Mouse (Mus musculus) embryo, embryonic 10.5 days (tissue): ENCODE data around the gene Ofd1.
A peak's percentile ranks its signal among the peaks of the same experiment; 100 is the strongest.

Experiments
- DNase-seq: peaks from one replicate; pipeline ENCODE4 v3.0.0-alpha.2; 2015; ENCODE audit warnings: low spot score

Gene Ofd1

GRCm38 (mm10) chrX:166359927-166360440, 80.5 kb downstream of the Ofd1 start:
- no peak for DNase-seq

- no peak for DNase-seq
These were observed 81.5 kb downstream of the Ofd1 start for GRCm38 (mm10) chrX:166358955-166359354.

- DNase-seq: no peak
These were observed 84.2 kb downstream of the Ofd1 start for GRCm38 (mm10) chrX:166356276-166356675.

- no peak for DNase-seq
These were observed 85.6 kb downstream of the Ofd1 start for GRCm38 (mm10) chrX:166354913-166355312.

- DNase-seq: no peak
These were observed 87.1 kb downstream of the Ofd1 start for GRCm38 (mm10) chrX:166353412-166353811.

GRCm38 (mm10) chrX:166351790-166352189, 88.7 kb downstream of the Ofd1 start:
- peak; percentile 73 for DNase-seq

GRCm38 (mm10) chrX:166348634-166349033, 91.9 kb downstream of the Ofd1 start:
- DNase-seq: no peak

- no peak for DNase-seq
These were observed 92.4 kb downstream of the Ofd1 start for GRCm38 (mm10) chrX:166348086-166348485.

- peak; percentile 57 for DNase-seq
These were observed 96.1 kb downstream of the Ofd1 start for GRCm38 (mm10) chrX:166344228-166345015.

- DNase-seq: no peak
These were observed 98.7 kb downstream of the Ofd1 start for GRCm38 (mm10) chrX:166341795-166342194.
